Mouse (Mus musculus) cortical plate, adult 2 months (tissue): ENCODE data around the gene Nim1k.

Source experiments
- CTCF ChIP-seq: fragments of 200-500 bp; IDR thresholded peaks from 2 replicates; pipeline ENCODE4 v1.5.1; 2011; ENCODE audit warnings: mild to moderate bottlenecking, control low read depth, low read length; ENCODE audit not compliant: insufficient read depth; ENCODE audit errors: extremely low read depth
- POLR2A ChIP-seq: fragments of 200-500 bp; IDR thresholded peaks from 2 replicates; pipeline ENCODE4 v1.6.1; 2011; ENCODE audit warnings: mild to moderate bottlenecking, low read length, control low read depth; ENCODE audit not compliant: insufficient read depth; ENCODE audit errors: extremely low read depth

DNA sequence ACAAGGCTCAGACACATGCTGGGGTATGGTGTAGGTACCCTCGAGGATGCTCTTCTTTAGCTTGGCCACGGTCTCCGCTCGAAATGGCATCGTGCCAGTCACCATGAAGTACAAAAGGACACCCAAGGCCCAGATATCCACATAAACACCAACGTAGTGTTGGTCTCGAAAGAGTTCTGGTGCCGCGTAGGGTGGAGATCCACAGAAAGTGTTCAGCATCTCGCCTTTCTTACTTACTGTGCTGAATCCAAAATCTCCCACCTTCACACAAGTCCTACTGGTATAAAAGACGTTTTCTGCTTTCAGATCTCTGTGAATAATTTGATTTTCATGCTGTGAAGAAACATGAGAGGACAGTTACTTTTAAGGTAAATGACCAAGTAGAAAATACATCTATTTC lies 43.2 kb downstream of the Nim1k start:
- TF ChIP-seq POLR2A (no peak), CTCF (no peak)
